8 mouse cellular contexts compared by ENCODE assay signal in the genomic region with DNA sequence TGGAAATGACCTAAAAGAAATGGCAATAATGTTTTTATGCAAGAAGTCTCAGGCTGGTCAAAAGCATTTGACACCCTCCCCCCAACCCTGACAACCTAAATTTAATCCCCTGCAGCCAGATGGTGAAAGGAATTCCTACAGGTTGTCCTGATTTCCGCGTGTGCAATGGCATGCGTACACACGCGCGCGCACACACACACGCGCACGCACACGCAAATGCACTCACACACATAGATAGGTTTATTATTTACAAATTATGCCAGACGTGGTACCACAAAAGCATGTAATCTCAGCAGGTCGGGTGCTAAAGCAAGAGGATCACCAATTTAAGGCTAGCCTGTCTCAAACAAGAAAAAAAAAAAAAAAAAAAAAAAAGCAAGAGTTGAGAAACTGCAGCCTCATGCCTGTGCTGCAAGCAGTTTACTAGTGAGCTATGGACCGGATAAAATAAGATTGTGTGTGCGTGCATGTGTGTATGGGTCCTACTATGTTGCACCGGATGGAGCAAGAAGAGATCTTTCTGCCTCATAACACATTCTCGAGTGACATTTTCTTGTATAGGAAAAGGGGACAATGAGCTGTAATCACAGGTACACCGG. TPM values are rescaled to one million over a fixed set of nuclear protein-coding genes. Genes with fewer than 3 reads are reported as not detected.
DNase-seq lines count a peak whose midpoint lies in the region; ATAC-seq lines count a peak whose summit lies in the region.

No protein-coding gene starts in this region.

- H3K4me1 ChIP-seq in limb, embryonic 13.5 days = 0 out of 2 replicates have a peak, but pooled peaks cover 2% of the 10 kb centered on the region
- H3K4me1 ChIP-seq in neural tube, embryonic 11.5 days (ENCODE audit: control insufficient read depth, insufficient read depth, low read length) = no peaks in the 10 kb centered on the region

- WGBS in limb, embryonic 13.5 days = 15% methylated on average over 18 of the region's 18 CpGs
- WGBS in neural tube, embryonic 11.5 days = 19% methylated on average over 18 of the region's 18 CpGs

- H3K4me2 ChIP-seq in limb, embryonic 13.5 days (replicated peaks) = peak overlapping the region; percentile 65
- H3K4me2 ChIP-seq in neural tube, embryonic 11.5 days (ENCODE audit: low read depth) = peak overlapping the region; percentile 51

- no peaks in the 10 kb centered on the region for H3K9me3 ChIP-seq in limb, embryonic 13.5 days
- H3K9me3 ChIP-seq in neural tube, embryonic 11.5 days (ENCODE audit: control insufficient read depth, low read length) = no peaks in the 10 kb centered on the region

- no peaks in the 10 kb centered on the region for H3K27me3 ChIP-seq in limb, embryonic 13.5 days
- no peaks in the 10 kb centered on the region for H3K27me3 ChIP-seq in neural tube, embryonic 11.5 days (ENCODE audit: control insufficient read depth, insufficient read depth, low read length)

- DNase-seq in frontal cortex, postnatal 36 days (ENCODE audit: low spot score in 2 of 2) = peak; percentile 4 to 6
- no peak for DNase-seq in frontal cortex, adult 2 months (ENCODE audit: extremely low spot score in 1 of 2, low spot score in 1 of 2)
- DNase-seq in A20 (ENCODE audit: low read depth, low spot score) = peak; percentile 70
- peak; percentile 39 for DNase-seq in cerebellum, adult 9-11 months
- DNase-seq in neural tube, embryonic 11.5 days (ENCODE audit: low spot score) = peak; percentile 12
- no peak for DNase-seq in ovary, postnatal 36 days (ENCODE audit: low spot score)

- peak overlapping the region; percentile 36 for H3K9ac ChIP-seq in limb, embryonic 13.5 days
- H3K9ac ChIP-seq in neural tube, embryonic 11.5 days (ENCODE audit: low read length) = peak overlapping the region; percentile 44

- H3K4me3 ChIP-seq in limb, embryonic 13.5 days = peak overlapping the region; percentile 54
- peak overlapping the region; percentile 47 for H3K4me3 ChIP-seq in neural tube, embryonic 11.5 days (ENCODE audit: low read depth, low read length)

- peak overlapping the region; percentile 82; the same call in 1 of the 2 replicates for H3K27ac ChIP-seq in limb, embryonic 13.5 days
- peak overlapping the region; percentile 62; the same call in 1 of the 2 replicates for H3K27ac ChIP-seq in neural tube, embryonic 11.5 days (ENCODE audit: low read depth, low read length)

- no peaks in the 10 kb centered on the region for H3K36me3 ChIP-seq in limb, embryonic 13.5 days
- no peaks in the 10 kb centered on the region for H3K36me3 ChIP-seq in neural tube, embryonic 11.5 days (ENCODE audit: control insufficient read depth, insufficient read depth, low read length)

- peak; percentile 43 for ATAC-seq in granulocyte monocyte progenitor cell, adult 5-6 weeks (replicated peaks; ENCODE audit: poor library complexity, severe bottlenecking)
- peak; percentile 78 for ATAC-seq in limb, embryonic 13.5 days (ENCODE audit: low FRiP score, low read depth)
- peak; percentile 53 for ATAC-seq in neural tube, embryonic 11.5 days (ENCODE audit: insufficient read depth, low FRiP score, low TSS enrichment)

RNA-seq across cellular contexts. Expression of gene Utp14a, which starts 0.7 kb away (rescaled TPM):
- 13.9 and 15.2 TPM in 2 replicates for polyA plus RNA-seq in frontal cortex, adult 2 months (2012; rRNA removed)
- 39.7 and 45.3 TPM in 2 replicates for total RNA-seq in granulocyte monocyte progenitor cell, adult 5-6 weeks (2014; fragmentation: Nextera tagmentation)
- 91.9 and 95.0 TPM in 2 replicates for total RNA-seq in granulocyte monocyte progenitor cell, adult 5-6 weeks (2017)
- 22.6 and 23.2 TPM in 2 replicates for polyA plus RNA-seq in limb, embryonic 13.5 days (2015; fragmentation: Nextera tagmentation; extraction: Ambion mirVana)
- polyA plus RNA-seq in neural tube, embryonic 11.5 days (2014; fragmentation: Nextera tagmentation; extraction: Ambion mirVana) = 22.4 and 23.3 TPM in 2 replicates

RNA-seq across cellular contexts. Expression of gene Zdhhc9, which starts 47.3 kb away (rescaled TPM):
- 34.9 and 37.7 TPM in 2 replicates for polyA plus RNA-seq in frontal cortex, adult 2 months (2012; rRNA removed)
- total RNA-seq in granulocyte monocyte progenitor cell, adult 5-6 weeks (2014; fragmentation: Nextera tagmentation) = 22.9 and 26.2 TPM in 2 replicates
- 5.6 and 8.3 TPM in 2 replicates for total RNA-seq in granulocyte monocyte progenitor cell, adult 5-6 weeks (2017)
- polyA plus RNA-seq in limb, embryonic 13.5 days (2015; fragmentation: Nextera tagmentation; extraction: Ambion mirVana) = 5.6 and 6.8 TPM in 2 replicates
- 2.8 and 3.7 TPM in 2 replicates for polyA plus RNA-seq in neural tube, embryonic 11.5 days (2014; fragmentation: Nextera tagmentation; extraction: Ambion mirVana)

Comparison
In these comparisons a context has a peak if more than half of its experiments do, and no peak if none do; other contexts are left out.
1. DNase-seq: peak in frontal cortex, postnatal 36 days (2 of 2), A20 (single experiment), cerebellum, adult 9-11 months (single experiment) and neural tube, embryonic 11.5 days (single experiment); none in frontal cortex, adult 2 months (0 of 2) and ovary, postnatal 36 days (single experiment).
2. Peak in every context shown above with its lines, with median percentiles within 50 percentile points of each other: ATAC-seq.